Mouse (Mus musculus): ENCODE measurements around the gene Nmb. TPM values are rescaled to one million over a fixed set of nuclear protein-coding genes. Genes with fewer than 3 reads are reported as not detected.

Nmb gene
- polyA plus RNA-seq, 1 experiment from 2014 or later: 6.3 TPM

DNA sequence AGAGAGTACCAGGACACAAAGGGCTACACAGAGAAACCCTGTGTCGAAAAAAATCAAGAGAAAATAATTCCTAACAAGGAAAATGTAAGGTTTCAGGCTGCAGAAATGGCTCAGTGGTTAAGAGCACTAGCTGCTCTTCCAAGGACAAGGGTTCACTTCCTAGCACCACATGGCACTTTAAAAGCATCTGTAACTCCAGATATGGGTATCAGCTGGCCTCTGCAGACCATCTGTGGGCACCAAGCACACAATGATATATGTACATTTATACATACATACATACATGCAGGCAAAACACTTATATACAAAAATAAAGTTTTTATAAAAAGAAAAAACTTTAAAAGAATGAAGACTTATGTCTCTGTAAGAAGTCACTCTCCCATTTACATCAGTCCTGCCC is 31.0 kb upstream of the Nmb start:
- no peak overlapping the region for H3K27ac ChIP-seq (ENCODE audit: low read depth, low read length)
- no peaks in the 10 kb centered on the region for H3K9me3 ChIP-seq (ENCODE audit: control insufficient read depth, low read length)
- H3K4me1 ChIP-seq (ENCODE audit: control insufficient read depth, insufficient read depth, low read length): no peaks in the 10 kb centered on the region
- no peak overlapping the region for H3K4me3 ChIP-seq (ENCODE audit: low read depth, low read length)
- H3K27me3 ChIP-seq (ENCODE audit: control insufficient read depth, insufficient read depth, low read length): no peaks in the 10 kb centered on the region
- H3K9ac ChIP-seq (replicated peaks; ENCODE audit: low read depth, low read length): no peak overlapping the region
- WGBS: 92% methylated on average over 1 of the region's 1 CpGs
- peaks cover 12% of the 10 kb centered on the region; the same call in 1 of the 2 replicates for H3K36me3 ChIP-seq (ENCODE audit: control insufficient read depth, insufficient read depth, low read length)
- no peak overlapping the region for H3K4me2 ChIP-seq (ENCODE audit: low read depth, low read length)
- no peak for ATAC-seq (ENCODE audit: low read depth)

DNA sequence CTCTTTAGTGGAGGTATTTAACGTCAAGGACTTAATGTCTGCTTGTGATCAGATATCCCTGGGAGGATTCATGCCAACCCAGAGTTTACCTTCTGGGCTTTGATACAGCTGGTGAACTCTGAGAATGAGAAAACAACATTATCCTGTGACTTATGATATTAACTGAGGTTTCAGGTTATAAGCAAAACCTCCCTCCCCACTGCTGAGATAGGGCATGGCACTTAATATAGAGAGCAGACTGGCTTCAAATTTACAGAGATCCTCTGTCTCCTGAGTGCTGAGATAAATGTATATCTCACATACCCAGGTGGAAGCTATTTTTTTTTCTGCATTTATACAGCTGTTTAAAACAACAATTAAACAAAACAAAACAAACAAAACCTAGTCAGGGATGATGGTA is 27.9 kb upstream of the Nmb start:
- Histone ChIP-seq H3K27me3 (ENCODE audit: control insufficient read depth, insufficient read depth, low read length) (no peaks in the 10 kb centered on the region), H3K4me3 (ENCODE audit: low read depth, low read length) (no peak overlapping the region), H3K4me1 (ENCODE audit: control insufficient read depth, insufficient read depth, low read length) (no peaks in the 10 kb centered on the region), H3K9me3 (ENCODE audit: control insufficient read depth, low read length) (no peaks in the 10 kb centered on the region), H3K9ac (replicated peaks; ENCODE audit: low read depth, low read length) (no peak overlapping the region), H3K4me2 (ENCODE audit: low read depth, low read length) (no peak overlapping the region), H3K36me3 (ENCODE audit: control insufficient read depth, insufficient read depth, low read length) (peaks cover 12% of the 10 kb centered on the region; the same call in 1 of the 2 replicates), H3K27ac (ENCODE audit: low read depth, low read length) (no peak overlapping the region)
- 89% methylated on average over 1 of the region's 1 CpGs for WGBS
- ATAC-seq (ENCODE audit: low read depth): no peak

DNA sequence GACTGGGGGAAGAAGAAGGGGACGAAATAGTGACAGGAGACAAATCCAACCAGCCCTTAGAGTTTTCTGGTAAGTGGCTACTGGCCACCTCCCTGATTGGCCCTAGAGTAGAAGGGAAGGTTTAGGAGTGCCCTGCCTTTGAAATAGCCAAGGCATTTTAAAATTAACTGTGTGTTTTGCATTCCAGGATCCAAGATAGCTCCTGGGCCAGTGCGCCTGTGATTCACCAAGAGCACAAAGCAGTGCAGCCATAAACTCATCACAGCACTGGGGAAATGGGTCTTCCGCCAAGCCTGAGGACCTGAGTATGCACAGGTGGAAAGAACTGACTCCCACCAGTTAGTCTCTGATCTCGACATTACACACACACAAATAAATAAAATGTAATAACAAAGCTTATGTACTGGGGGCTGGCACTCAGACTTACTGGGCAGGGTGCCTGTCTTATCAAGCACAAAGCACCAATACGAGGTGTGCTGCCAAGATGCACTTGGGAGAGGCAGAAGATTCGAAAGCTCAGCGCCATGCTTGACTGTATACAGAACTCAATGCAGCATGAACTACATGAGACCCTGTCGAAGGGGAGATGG is 26.8 kb upstream of the Nmb start:
- no peaks in the 10 kb centered on the region for H3K9me3 ChIP-seq (ENCODE audit: control insufficient read depth, low read length)
- H3K27me3 ChIP-seq (ENCODE audit: control insufficient read depth, insufficient read depth, low read length): no peaks in the 10 kb centered on the region
- no peak overlapping the region for H3K27ac ChIP-seq (ENCODE audit: low read depth, low read length)
- no peak overlapping the region for H3K4me2 ChIP-seq (ENCODE audit: low read depth, low read length)
- H3K4me1 ChIP-seq (ENCODE audit: control insufficient read depth, insufficient read depth, low read length): no peaks in the 10 kb centered on the region
- H3K9ac ChIP-seq (replicated peaks; ENCODE audit: low read depth, low read length): no peak overlapping the region
- H3K4me3 ChIP-seq (ENCODE audit: low read depth, low read length): no peak overlapping the region
- H3K36me3 ChIP-seq (ENCODE audit: control insufficient read depth, insufficient read depth, low read length): peaks cover 18% of the 10 kb centered on the region
- 82% methylated on average over 8 of the region's 8 CpGs for WGBS
- ATAC-seq (ENCODE audit: low read depth): no peak

DNA sequence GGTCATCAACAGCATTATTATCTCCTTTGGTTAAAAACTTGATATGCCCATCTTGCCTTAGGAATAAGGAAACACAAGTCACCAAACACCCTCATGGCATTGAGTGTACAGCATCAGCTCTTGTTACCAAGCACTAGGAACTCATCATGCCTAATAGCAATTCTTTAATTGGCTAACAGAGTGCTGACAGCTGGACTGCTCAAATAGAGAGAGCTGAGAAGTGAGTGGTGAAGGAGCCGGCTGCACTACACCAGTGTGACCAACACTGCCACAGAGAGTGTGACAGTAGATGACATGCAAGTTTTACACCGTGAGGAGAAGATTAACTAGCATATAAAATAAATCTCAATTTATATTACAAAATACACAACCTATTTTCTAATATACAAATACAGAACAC is 18.3 kb upstream of the Nmb start:
- 92% methylated on average over 2 of the region's 2 CpGs for WGBS
- H3K27me3 ChIP-seq (ENCODE audit: control insufficient read depth, insufficient read depth, low read length): no peaks in the 10 kb centered on the region
- no peak overlapping the region for H3K4me2 ChIP-seq (ENCODE audit: low read depth, low read length)
- H3K36me3 ChIP-seq (ENCODE audit: control insufficient read depth, insufficient read depth, low read length): peaks cover 23% of the 10 kb centered on the region
- no peaks in the 10 kb centered on the region for H3K4me1 ChIP-seq (ENCODE audit: control insufficient read depth, insufficient read depth, low read length)
- no peak overlapping the region for H3K4me3 ChIP-seq (ENCODE audit: low read depth, low read length)
- no peak overlapping the region for H3K9ac ChIP-seq (replicated peaks; ENCODE audit: low read depth, low read length)
- no peak for ATAC-seq (ENCODE audit: low read depth)
- H3K9me3 ChIP-seq (ENCODE audit: control insufficient read depth, low read length): no peaks in the 10 kb centered on the region
- H3K27ac ChIP-seq (ENCODE audit: low read depth, low read length): no peak overlapping the region

DNA sequence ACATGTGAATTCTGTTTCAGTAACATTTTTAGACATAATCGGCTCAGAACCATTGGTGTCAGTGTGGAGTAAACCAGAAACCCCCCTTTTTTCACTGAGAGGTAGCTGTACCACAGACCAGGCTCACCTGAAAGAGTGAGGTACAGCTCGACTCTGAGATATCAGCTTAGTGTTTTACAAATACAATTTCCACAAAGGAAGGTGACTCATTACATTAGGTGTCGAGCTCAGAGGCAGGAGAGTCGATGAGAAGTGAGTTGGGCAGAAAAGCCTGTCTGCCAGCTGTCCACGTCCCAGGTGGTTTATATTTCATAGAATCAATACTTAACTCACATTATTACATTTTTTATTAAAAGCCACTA is 14.8 kb upstream of the Nmb start:
- H3K4me1 ChIP-seq (ENCODE audit: control insufficient read depth, insufficient read depth, low read length): no peaks in the 10 kb centered on the region
- peaks cover 14% of the 10 kb centered on the region for H3K36me3 ChIP-seq (ENCODE audit: control insufficient read depth, insufficient read depth, low read length)
- ATAC-seq (ENCODE audit: low read depth): no peak
- H3K9me3 ChIP-seq (ENCODE audit: control insufficient read depth, low read length): no peaks in the 10 kb centered on the region
- H3K27me3 ChIP-seq (ENCODE audit: control insufficient read depth, insufficient read depth, low read length): no peaks in the 10 kb centered on the region
- H3K4me3 ChIP-seq (ENCODE audit: low read depth, low read length): no peak overlapping the region
- 89% methylated on average over 5 of the region's 5 CpGs for WGBS
- no peak overlapping the region for H3K27ac ChIP-seq (ENCODE audit: low read depth, low read length)
- no peak overlapping the region for H3K4me2 ChIP-seq (ENCODE audit: low read depth, low read length)
- no peak overlapping the region for H3K9ac ChIP-seq (replicated peaks; ENCODE audit: low read depth, low read length)

DNA sequence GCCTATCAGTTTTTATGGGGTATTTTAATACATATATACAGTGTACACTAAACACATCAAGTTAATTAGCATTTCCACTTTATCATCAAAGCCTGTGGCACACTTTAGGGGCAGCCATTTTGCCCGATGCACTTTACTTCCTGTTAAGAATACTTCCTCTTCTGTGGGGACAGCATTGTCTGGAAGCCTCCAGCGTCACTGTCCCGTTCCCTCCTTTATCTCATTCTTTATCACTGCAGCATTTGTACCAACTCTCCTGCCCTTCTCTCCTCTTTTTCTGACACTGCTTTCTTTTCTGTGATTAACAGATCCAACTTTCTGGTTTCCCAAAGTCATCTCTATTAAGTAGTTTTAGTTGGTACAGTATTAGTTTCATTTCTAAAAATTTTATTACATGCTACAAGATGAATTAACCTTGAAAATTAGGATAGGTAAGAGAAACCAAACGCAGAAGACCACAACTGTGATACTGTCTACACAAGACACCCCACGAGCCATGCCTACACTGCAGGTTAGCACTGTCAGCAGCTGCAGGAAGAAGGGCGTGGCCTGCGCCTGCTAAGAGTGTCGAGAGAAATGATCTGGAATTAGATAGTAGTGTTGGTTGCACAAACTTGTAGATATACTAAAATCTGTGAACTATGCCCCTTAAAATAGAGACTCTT is 14.2 kb upstream of the Nmb start:
- H3K27ac ChIP-seq (ENCODE audit: low read depth, low read length): no peak overlapping the region
- no peaks in the 10 kb centered on the region for H3K4me1 ChIP-seq (ENCODE audit: control insufficient read depth, insufficient read depth, low read length)
- no peaks in the 10 kb centered on the region for H3K27me3 ChIP-seq (ENCODE audit: control insufficient read depth, insufficient read depth, low read length)
- H3K9ac ChIP-seq (replicated peaks; ENCODE audit: low read depth, low read length): no peak overlapping the region
- H3K9me3 ChIP-seq (ENCODE audit: control insufficient read depth, low read length): no peaks in the 10 kb centered on the region
- H3K36me3 ChIP-seq (ENCODE audit: control insufficient read depth, insufficient read depth, low read length): peaks cover 17% of the 10 kb centered on the region
- no peak overlapping the region for H3K4me3 ChIP-seq (ENCODE audit: low read depth, low read length)
- 90% methylated on average over 8 of the region's 8 CpGs for WGBS
- no peak for ATAC-seq (ENCODE audit: low read depth)
- no peak overlapping the region for H3K4me2 ChIP-seq (ENCODE audit: low read depth, low read length)

DNA sequence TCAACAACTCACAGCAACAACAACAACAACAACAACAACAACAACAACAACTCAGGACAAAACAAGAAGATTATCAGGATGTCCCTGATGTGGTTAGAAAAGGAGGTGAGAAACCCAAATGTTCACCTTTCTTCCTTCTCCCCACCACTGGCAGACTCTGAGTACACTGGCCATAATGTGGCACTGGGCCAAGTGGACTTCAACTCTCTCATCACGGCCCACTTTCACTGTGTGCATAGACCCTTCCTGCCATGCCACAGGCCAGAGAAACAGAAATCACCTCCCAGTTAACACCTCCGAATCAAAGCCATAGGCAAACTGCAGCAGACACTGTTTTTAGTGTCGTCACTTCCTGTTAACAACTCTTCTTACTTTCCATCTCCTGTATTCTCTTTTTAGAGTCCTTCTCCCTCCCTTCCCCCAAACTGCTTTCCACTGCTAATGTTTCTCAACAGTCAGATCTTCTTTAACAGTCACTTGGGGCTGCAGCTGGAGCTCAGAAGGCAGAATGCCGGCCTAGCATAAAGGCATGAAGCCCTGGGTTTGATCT is 13.1 kb upstream of the Nmb start:
- no peaks in the 10 kb centered on the region for H3K27me3 ChIP-seq (ENCODE audit: control insufficient read depth, insufficient read depth, low read length)
- WGBS: 92% methylated on average over 4 of the region's 4 CpGs
- no peak overlapping the region for H3K27ac ChIP-seq (ENCODE audit: low read depth, low read length)
- no peak overlapping the region for H3K4me2 ChIP-seq (ENCODE audit: low read depth, low read length)
- no peaks in the 10 kb centered on the region for H3K9me3 ChIP-seq (ENCODE audit: control insufficient read depth, low read length)
- H3K9ac ChIP-seq (replicated peaks; ENCODE audit: low read depth, low read length): no peak overlapping the region
- ATAC-seq (ENCODE audit: low read depth): no peak
- no peak overlapping the region for H3K4me3 ChIP-seq (ENCODE audit: low read depth, low read length)
- peaks cover 20% of the 10 kb centered on the region for H3K36me3 ChIP-seq (ENCODE audit: control insufficient read depth, insufficient read depth, low read length)
- H3K4me1 ChIP-seq (ENCODE audit: control insufficient read depth, insufficient read depth, low read length): no peaks in the 10 kb centered on the region

DNA sequence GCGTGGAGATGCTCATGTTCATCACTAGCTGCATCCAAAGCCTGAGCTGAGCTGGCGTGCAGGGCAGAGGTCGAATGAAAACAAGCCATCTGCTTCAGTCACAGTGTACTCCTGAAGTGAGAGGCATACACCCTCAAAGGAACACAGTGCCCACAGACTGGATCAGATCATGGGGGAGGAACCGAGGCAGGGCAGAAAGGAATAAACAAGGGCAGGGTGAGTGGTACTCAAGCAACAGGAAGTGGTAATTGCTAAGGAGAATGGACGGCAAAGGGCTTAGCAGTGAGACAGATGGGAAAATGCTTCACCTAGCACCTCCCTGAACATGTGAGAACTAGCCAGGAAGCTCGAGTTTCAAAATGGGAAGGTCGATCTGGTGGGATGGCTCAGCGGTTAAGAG is 7.6 kb upstream of the Nmb start:
- peaks cover 31% of the 10 kb centered on the region for H3K36me3 ChIP-seq (ENCODE audit: control insufficient read depth, insufficient read depth, low read length)

DNA sequence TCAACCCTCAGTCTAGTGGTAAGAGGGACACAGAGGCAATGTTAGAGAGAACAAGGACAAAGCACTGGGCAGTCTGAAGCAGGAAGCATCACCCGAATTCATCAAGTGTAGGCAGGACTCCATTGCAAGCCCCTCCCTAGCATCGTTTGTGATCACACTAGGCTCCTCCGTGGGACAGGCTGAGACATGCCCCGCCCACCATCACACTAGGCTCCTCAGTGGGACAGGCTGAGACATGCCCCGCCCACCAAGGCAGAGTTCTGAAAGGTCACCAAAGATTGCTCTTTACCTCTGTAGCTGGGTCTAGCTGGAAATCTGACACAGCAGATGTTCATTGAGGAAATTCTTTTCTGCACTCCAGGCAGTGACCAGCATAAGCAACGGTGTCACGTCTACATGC is 6.2 kb upstream of the Nmb start:
- Histone ChIP-seq H3K27ac (ENCODE audit: low read depth, low read length) (no peak overlapping the region), H3K27me3 (ENCODE audit: control insufficient read depth, insufficient read depth, low read length) (no peaks in the 10 kb centered on the region), H3K4me1 (ENCODE audit: control insufficient read depth, insufficient read depth, low read length) (no peaks in the 10 kb centered on the region), H3K9me3 (ENCODE audit: control insufficient read depth, low read length) (no peaks in the 10 kb centered on the region), H3K9ac (replicated peaks; ENCODE audit: low read depth, low read length) (no peak overlapping the region), H3K4me3 (ENCODE audit: low read depth, low read length) (no peak overlapping the region), H3K36me3 (ENCODE audit: control insufficient read depth, insufficient read depth, low read length) (peaks cover 41% of the 10 kb centered on the region), H3K4me2 (ENCODE audit: low read depth, low read length) (no peak overlapping the region)
- 82% methylated on average over 7 of the region's 7 CpGs for WGBS
- ATAC-seq (ENCODE audit: low read depth): no peak

More for the DNA sequence above, 7.6 kb upstream of the Nmb start:
- H3K4me3 ChIP-seq (ENCODE audit: low read depth, low read length): no peak overlapping the region
- no peaks in the 10 kb centered on the region for H3K27me3 ChIP-seq (ENCODE audit: control insufficient read depth, insufficient read depth, low read length)
- 89% methylated on average over 8 of the region's 8 CpGs for WGBS
- no peak overlapping the region for H3K27ac ChIP-seq (ENCODE audit: low read depth, low read length)
- no peaks in the 10 kb centered on the region for H3K9me3 ChIP-seq (ENCODE audit: control insufficient read depth, low read length)
- no peak overlapping the region for H3K9ac ChIP-seq (replicated peaks; ENCODE audit: low read depth, low read length)
- no peak overlapping the region for H3K4me2 ChIP-seq (ENCODE audit: low read depth, low read length)
- H3K4me1 ChIP-seq (ENCODE audit: control insufficient read depth, insufficient read depth, low read length): no peaks in the 10 kb centered on the region
- no peak for ATAC-seq (ENCODE audit: low read depth)

All from neural tube, embryonic 14.5 days (tissue).